Mouse (Mus musculus): ENCODE measurements around the gene Tmem221. TPM values are rescaled to one million over a fixed set of nuclear protein-coding genes. Genes with fewer than 3 reads are reported as not detected.
A peak's percentile ranks its signal among the peaks of the same experiment; 100 is the strongest.
"Not testable (repeated sequence)": the region's sequence is repeated elsewhere in the genome, so short reads cannot be mapped to it uniquely, and the experiment has no call there.

Tmem221 gene
- polyA plus RNA-seq, 1 experiment = 0.20 TPM

GRCm38 (mm10) chr8:71525226-71526050 lies 33.2 kb downstream of the Tmem221 start, which contains the start of gene Ccdc194:
Gene Ccdc194, minus strand, starts transcription at chr8:71525711.
- Histone ChIP-seq H3K36me3 (ENCODE audit: control insufficient read depth, insufficient read depth) (no peaks in the 10 kb centered on the region), H3K4me3 (no peak within 1 kb of the TSS), H3K4me2 (ENCODE audit: low read depth) (no peak within 1 kb of the TSS), H3ac (ENCODE audit: control insufficient read depth, insufficient read length) (no peak within 1 kb of the TSS), H3K79me2 (ENCODE audit: control insufficient read depth, insufficient read depth) (no peaks in the 10 kb centered on the region), H3K27me3 (ENCODE audit: control insufficient read depth, insufficient read depth, insufficient read length) (peaks cover 8% of the 10 kb centered on the region)
- no peak for TF ChIP-seq REST (IDR thresholded peaks at IDR 0.05; ENCODE audit: insufficient read depth, insufficient read length)
- TF ChIP-seq USF1 (IDR thresholded peaks at IDR 0.05; ENCODE audit: low read depth) = no peak
- no peak for TF ChIP-seq MYOG (IDR thresholded peaks at IDR 0.05; ENCODE audit: control insufficient read depth in 1 of 3, insufficient read depth in 1 of 3, insufficient read length in 2 of 3, low read depth in 2 of 3)
- TF ChIP-seq TCF3 (IDR thresholded peaks at IDR 0.05; ENCODE audit: insufficient read length, low read depth) = no peak
- no peak for TF ChIP-seq E2F4 (IDR thresholded peaks at IDR 0.05; ENCODE audit: insufficient read depth)
- TF ChIP-seq MAX (IDR thresholded peaks at IDR 0.05; ENCODE audit: low read depth) = no peak
- no peak for TF ChIP-seq SRF (IDR thresholded peaks at IDR 0.05; ENCODE audit: control insufficient read depth, insufficient read length, low read depth)
- no peak for TF ChIP-seq MYOD1 (IDR thresholded peaks at IDR 0.05; ENCODE audit: control insufficient read depth in 1 of 3, insufficient read length in 2 of 3, low read depth in 2 of 3)
- TF ChIP-seq POLR2A (IDR thresholded peaks at IDR 0.05; ENCODE audit: insufficient read length, low read depth) = no peak
- TF ChIP-seq CEBPB (IDR thresholded peaks at IDR 0.05; ENCODE audit: insufficient read depth, poor library complexity, severe bottlenecking) = no peak
- no peak for TF ChIP-seq POLR2AphosphoS2 (IDR thresholded peaks at IDR 0.05; ENCODE audit: insufficient read length, low read depth)
- TF ChIP-seq TCF12 (IDR thresholded peaks at IDR 0.05; ENCODE audit: insufficient read depth, poor library complexity, severe bottlenecking) = no peak

DNA sequence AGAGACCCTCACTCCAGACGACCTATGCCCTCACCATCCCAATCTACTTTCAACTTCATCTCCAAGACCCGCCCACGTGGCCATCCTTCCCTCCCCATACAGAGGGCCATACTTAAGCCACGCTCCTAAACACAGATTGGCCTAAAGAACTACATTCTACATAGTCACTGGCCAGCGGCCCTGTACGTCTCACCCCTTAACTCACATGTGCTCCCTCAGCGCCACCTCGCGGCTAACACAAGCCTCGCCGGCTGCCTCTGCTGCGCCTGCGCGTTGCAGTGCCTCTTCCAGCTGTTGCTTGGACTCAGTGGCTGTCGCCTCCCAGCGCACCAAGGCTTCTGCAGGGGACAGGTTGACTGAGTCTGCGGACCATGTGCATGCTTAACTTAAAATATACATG lies 37.0 kb downstream of the Tmem221 start:
- H3K27me3 ChIP-seq (ENCODE audit: control insufficient read depth, insufficient read depth, insufficient read length) = peaks cover 8% of the 10 kb centered on the region
- H3K36me3 ChIP-seq (ENCODE audit: control insufficient read depth, insufficient read depth) = no peaks in the 10 kb centered on the region
- H3K79me2 ChIP-seq (ENCODE audit: control insufficient read depth, insufficient read depth) = no peaks in the 10 kb centered on the region
- peak overlapping the region; percentile 76 for H3K4me2 ChIP-seq (ENCODE audit: low read depth)
- peak overlapping the region; percentile 4 for H3K4me3 ChIP-seq
- H3ac ChIP-seq (ENCODE audit: control insufficient read depth, insufficient read length) = no peak overlapping the region
- TF ChIP-seq USF1 (IDR thresholded peaks at IDR 0.05; ENCODE audit: low read depth) (peak; percentile 79), CEBPB (IDR thresholded peaks at IDR 0.05; ENCODE audit: insufficient read depth, poor library complexity, severe bottlenecking) (no peak), POLR2AphosphoS2 (IDR thresholded peaks at IDR 0.05; ENCODE audit: insufficient read length, low read depth) (no peak), SRF (IDR thresholded peaks at IDR 0.05; ENCODE audit: control insufficient read depth, insufficient read length, low read depth) (no peak), TCF3 (IDR thresholded peaks at IDR 0.05; ENCODE audit: insufficient read length, low read depth) (peak; percentile 59), MYOD1 (IDR thresholded peaks at IDR 0.05; ENCODE audit: control insufficient read depth in 1 of 3, insufficient read length in 2 of 3, low read depth in 2 of 3) (peak; percentile 84 to 98 (median 98)), E2F4 (IDR thresholded peaks at IDR 0.05; ENCODE audit: insufficient read depth) (no peak), TCF12 (IDR thresholded peaks at IDR 0.05; ENCODE audit: insufficient read depth, poor library complexity, severe bottlenecking) (peak; percentile 28), MAX (IDR thresholded peaks at IDR 0.05; ENCODE audit: low read depth) (no peak), POLR2A (IDR thresholded peaks at IDR 0.05; ENCODE audit: insufficient read length, low read depth) (no peak), REST (IDR thresholded peaks at IDR 0.05; ENCODE audit: insufficient read depth, insufficient read length) (no peak), MYOG (IDR thresholded peaks at IDR 0.05; ENCODE audit: control insufficient read depth in 1 of 3, insufficient read depth in 1 of 3, insufficient read length in 2 of 3, low read depth in 2 of 3) (peak; percentile 38 to 87 (median 83))

DNA sequence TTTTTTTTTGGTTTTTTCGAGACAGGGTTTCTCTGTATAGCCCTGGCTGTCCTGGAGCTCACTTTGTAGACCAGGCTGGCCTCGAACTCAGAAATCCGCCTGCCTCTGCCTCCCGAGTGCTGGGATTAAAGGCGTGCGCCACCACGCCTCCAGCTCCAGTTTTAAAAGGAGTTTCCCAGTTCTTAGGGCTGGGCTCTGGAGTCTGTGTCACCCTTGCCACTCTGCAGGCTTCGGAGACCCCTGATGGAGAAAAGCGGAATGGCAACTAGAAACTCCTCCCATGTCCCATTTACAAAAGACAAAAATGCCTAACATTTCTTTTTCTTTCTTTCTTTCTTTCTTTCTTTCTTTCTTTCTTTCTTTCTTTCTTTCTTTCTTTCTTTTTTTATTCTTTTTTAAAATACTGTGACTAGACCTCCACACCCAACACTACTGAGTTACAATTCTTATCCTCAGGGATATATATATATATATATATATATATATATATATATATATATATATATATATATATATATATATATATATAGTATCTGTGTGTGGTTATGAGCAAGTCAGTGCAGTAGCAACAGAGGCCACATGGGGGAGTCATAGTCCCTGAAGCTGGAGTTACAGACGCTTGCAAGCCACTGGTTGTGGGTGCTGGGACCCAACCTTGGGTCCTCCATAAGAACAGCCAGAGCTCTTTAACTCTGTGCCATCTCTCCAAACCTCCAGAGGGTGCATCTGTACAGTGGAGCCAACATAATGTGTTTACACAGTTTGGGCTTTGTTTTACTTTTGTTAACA lies 39.4 kb downstream of the Tmem221 start:
- not testable (repeated sequence) for H3K4me2 ChIP-seq (ENCODE audit: low read depth); H3K36me3 ChIP-seq (ENCODE audit: control insufficient read depth, insufficient read depth); H3ac ChIP-seq (ENCODE audit: control insufficient read depth, insufficient read length); H3K79me2 ChIP-seq (ENCODE audit: control insufficient read depth, insufficient read depth); H3K4me3 ChIP-seq; H3K27me3 ChIP-seq (ENCODE audit: control insufficient read depth, insufficient read depth, insufficient read length)

GRCm38 (mm10) chr8:71516786-71517185 lies 41.9 kb downstream of the Tmem221 start:
- Histone ChIP-seq H3K79me2 (ENCODE audit: control insufficient read depth, insufficient read depth) (no peaks in the 10 kb centered on the region), H3K4me2 (ENCODE audit: low read depth) (no peak overlapping the region), H3K27me3 (ENCODE audit: control insufficient read depth, insufficient read depth, insufficient read length) (peaks cover 3% of the 10 kb centered on the region), H3ac (ENCODE audit: control insufficient read depth, insufficient read length) (no peak overlapping the region), H3K36me3 (ENCODE audit: control insufficient read depth, insufficient read depth) (no peaks in the 10 kb centered on the region), H3K4me3 (no peak overlapping the region)
- no peak for TF ChIP-seq TCF3 (IDR thresholded peaks at IDR 0.05; ENCODE audit: insufficient read length, low read depth)
- TF ChIP-seq MYOD1 (IDR thresholded peaks at IDR 0.05; ENCODE audit: control insufficient read depth in 1 of 3, insufficient read length in 2 of 3, low read depth in 2 of 3) = no peak
- TF ChIP-seq TCF12 (IDR thresholded peaks at IDR 0.05; ENCODE audit: insufficient read depth, poor library complexity, severe bottlenecking) = no peak
- no peak for TF ChIP-seq E2F4 (IDR thresholded peaks at IDR 0.05; ENCODE audit: insufficient read depth)
- no peak for TF ChIP-seq MAX (IDR thresholded peaks at IDR 0.05; ENCODE audit: low read depth)
- TF ChIP-seq POLR2AphosphoS2 (IDR thresholded peaks at IDR 0.05; ENCODE audit: insufficient read length, low read depth) = no peak
- no peak for TF ChIP-seq CEBPB (IDR thresholded peaks at IDR 0.05; ENCODE audit: insufficient read depth, poor library complexity, severe bottlenecking)
- no peak for TF ChIP-seq POLR2A (IDR thresholded peaks at IDR 0.05; ENCODE audit: insufficient read length, low read depth)
- no peak for TF ChIP-seq REST (IDR thresholded peaks at IDR 0.05; ENCODE audit: insufficient read depth, insufficient read length)
- no peak for TF ChIP-seq MYOG (IDR thresholded peaks at IDR 0.05; ENCODE audit: control insufficient read depth in 1 of 3, insufficient read depth in 1 of 3, insufficient read length in 2 of 3, low read depth in 2 of 3)
- no peak for TF ChIP-seq USF1 (IDR thresholded peaks at IDR 0.05; ENCODE audit: low read depth)
- TF ChIP-seq SRF (IDR thresholded peaks at IDR 0.05; ENCODE audit: control insufficient read depth, insufficient read length, low read depth) = no peak

Data from myocyte (in vitro differentiated cells).